Mouse (Mus musculus) spleen, adult 2 months (tissue): ENCODE measurements around the gene Ctcfl. TPM values are rescaled to one million over a fixed set of nuclear protein-coding genes. Genes with fewer than 3 reads are reported as not detected.

Experiments
- DNase-seq, 2 experiments: peaks; one replicate each; pipeline versions ENCODE4 v3.0.0 to v3.0.0-alpha.2; 2012 to 2021; ENCODE audit warnings: low spot score in 2 of 2, low read depth in 1 of 2
- H3K27ac ChIP-seq: fragments of 200-500 bp; 2 replicates; pipeline ENCODE4 v1.5.1; 2012; ENCODE audit warnings: low read length, inconsistent platforms; ENCODE audit not compliant: insufficient read depth
- H3K27me3 ChIP-seq: fragments of 200-500 bp; 2 replicates; pipeline ENCODE4 v1.6.1; 2012; ENCODE audit warnings: mild to moderate bottlenecking, moderate library complexity, low read length, inconsistent platforms; ENCODE audit not compliant: control insufficient read depth, insufficient read depth
- H3K36me3 ChIP-seq: fragments of 200-500 bp; 2 replicates; pipeline ENCODE4 v1.6.1; 2012; ENCODE audit warnings: mild to moderate bottlenecking, low read length, inconsistent platforms; ENCODE audit not compliant: control insufficient read depth, insufficient read depth
- H3K4me1 ChIP-seq: fragments of 200-500 bp; 2 replicates; pipeline ENCODE4 v1.6.1; 2011; ENCODE audit warnings: inconsistent platforms; ENCODE audit not compliant: control insufficient read depth, insufficient read depth, insufficient read length
- H3K4me3 ChIP-seq: fragments of 200-500 bp; 2 replicates; pipeline ENCODE4 v1.5.1; 2011; ENCODE audit warnings: mild to moderate bottlenecking, inconsistent platforms; ENCODE audit not compliant: insufficient read depth, insufficient read length; ENCODE audit errors: extremely low read depth
- CTCF ChIP-seq: fragments of 200-500 bp; IDR thresholded peaks from 2 replicates; pipeline ENCODE4 v1.5.1; 2011; ENCODE audit warnings: mild to moderate bottlenecking, inconsistent platforms; ENCODE audit not compliant: insufficient read depth, insufficient read length, insufficient replicate concordance; ENCODE audit errors: extremely low read depth
- POLR2A ChIP-seq: fragments of 200-500 bp; IDR thresholded peaks from 2 replicates; pipeline ENCODE4 v1.6.1; 2011; ENCODE audit warnings: low read depth, low read length, inconsistent platforms
- WGBS: fragments of 180-500 bp; shearing (Covaris S2); methylation state at CpG from one replicate; pipeline ENCODE4 v1.1.7; 2018; 5-methylcytosine and 5-hydroxymethylcytosine counted together
- polyA plus RNA-seq: library from polyadenylated mRNA; depleted of rRNA; stranded (reverse); fragments of >200 nt; gene quantifications from 2 replicates; pipeline ENCODE4 v1.2.3, GENCODE M21; 2012

Ctcfl gene
- polyA plus RNA-seq, 1 experiment, result not detected

DNA sequence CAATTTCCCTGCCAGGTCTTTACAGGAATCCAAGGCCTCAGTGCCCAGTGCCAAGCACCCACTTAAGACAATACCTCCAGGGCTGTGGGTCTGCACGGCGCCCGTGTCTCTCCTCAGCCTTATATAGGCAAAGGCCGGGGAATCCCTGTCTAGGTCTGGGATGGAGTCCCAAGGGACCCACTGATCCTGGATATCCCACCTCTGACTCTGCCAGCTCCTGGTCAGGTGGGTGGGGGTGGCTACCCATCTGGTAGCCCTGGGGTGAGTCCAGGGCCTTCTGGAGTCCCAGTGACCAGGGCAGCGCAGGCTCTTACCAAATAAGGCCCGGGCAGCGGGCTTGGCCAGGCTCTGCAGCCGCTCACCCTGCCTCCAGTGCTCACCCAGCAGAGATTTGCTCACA, 66.4 kb downstream of the Ctcfl start:
- WGBS, result 94% methylated on average over 8 of the region's 8 CpGs
- no peak overlapping the region for H3K4me3 ChIP-seq
- H3K27me3 ChIP-seq, result no peaks in the 10 kb centered on the region
- DNase-seq, result peak in 1 of 2 experiments; percentile 5
- no peak for TF ChIP-seq POLR2A
- TF ChIP-seq CTCF, result no peak
- no peak overlapping the region for H3K27ac ChIP-seq
- H3K36me3 ChIP-seq, result no peaks in the 10 kb centered on the region
- peaks cover 65% of the 10 kb centered on the region for H3K4me1 ChIP-seq

- WGBS, result 64% methylated on average over 8 of the region's 8 CpGs
- DNase-seq, result peak in 1 of 2 experiments; percentile 28
- no peak overlapping the region for H3K4me3 ChIP-seq
- 0 out of 2 replicates have a peak overlapping the region, but pooled peaks have one; percentile 11 for H3K27ac ChIP-seq
- H3K4me1 ChIP-seq, result peaks cover 70% of the 10 kb centered on the region
- no peaks in the 10 kb centered on the region for H3K27me3 ChIP-seq
- TF ChIP-seq CTCF (no peak), POLR2A (no peak)
- H3K36me3 ChIP-seq, result no peaks in the 10 kb centered on the region
Observed at GRCm38 (mm10) chr2:173050604-173051382, 68.5 kb downstream of the Ctcfl start.

DNA sequence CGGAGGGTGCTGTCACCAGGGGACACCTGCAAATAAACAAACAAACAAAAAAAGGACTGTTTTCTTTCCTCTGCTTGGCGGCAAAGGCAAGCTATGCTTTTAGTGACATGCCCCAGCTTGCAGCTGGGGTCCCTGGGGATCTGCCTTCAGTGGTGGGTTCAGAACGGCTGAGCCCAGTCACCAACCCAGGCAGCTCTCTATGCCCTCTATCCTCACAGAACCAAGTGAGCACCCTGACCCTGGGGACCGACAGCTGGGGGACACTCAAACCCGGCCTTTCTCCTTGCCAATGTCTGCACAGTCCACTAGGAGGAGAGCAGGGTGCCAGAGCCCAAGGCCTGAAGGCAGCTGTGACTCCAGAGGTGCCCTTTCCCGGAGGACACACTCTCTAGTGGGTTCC, 69.5 kb downstream of the Ctcfl start:
- peak overlapping the region; percentile 10; the same call in 1 of the 2 replicates for H3K27ac ChIP-seq

GRCm38 (mm10) chr2:173049231-173049630, 70.1 kb downstream of the Ctcfl start:
- peaks cover 75% of the 10 kb centered on the region for H3K4me1 ChIP-seq
- DNase-seq, result peak in 1 of 2 experiments; percentile 2
- no peak overlapping the region for H3K4me3 ChIP-seq
- H3K36me3 ChIP-seq, result no peaks in the 10 kb centered on the region
- TF ChIP-seq POLR2A, result no peak
- no peak for TF ChIP-seq CTCF
- 56% methylated on average over 3 of the region's 3 CpGs for WGBS
- peak overlapping the region; percentile 10; the same call in 1 of the 2 replicates for H3K27ac ChIP-seq
- no peaks in the 10 kb centered on the region for H3K27me3 ChIP-seq

More for the DNA sequence above, 69.5 kb downstream of the Ctcfl start:
- H3K4me1 ChIP-seq, result peaks cover 74% of the 10 kb centered on the region
- TF ChIP-seq CTCF (no peak), POLR2A (no peak)
- peak in 1 of 2 experiments; percentile 32 for DNase-seq
- no peaks in the 10 kb centered on the region for H3K36me3 ChIP-seq
- H3K27me3 ChIP-seq, result no peaks in the 10 kb centered on the region
- WGBS, result 36% methylated on average over 6 of the region's 6 CpGs
- no peak overlapping the region for H3K4me3 ChIP-seq

DNA sequence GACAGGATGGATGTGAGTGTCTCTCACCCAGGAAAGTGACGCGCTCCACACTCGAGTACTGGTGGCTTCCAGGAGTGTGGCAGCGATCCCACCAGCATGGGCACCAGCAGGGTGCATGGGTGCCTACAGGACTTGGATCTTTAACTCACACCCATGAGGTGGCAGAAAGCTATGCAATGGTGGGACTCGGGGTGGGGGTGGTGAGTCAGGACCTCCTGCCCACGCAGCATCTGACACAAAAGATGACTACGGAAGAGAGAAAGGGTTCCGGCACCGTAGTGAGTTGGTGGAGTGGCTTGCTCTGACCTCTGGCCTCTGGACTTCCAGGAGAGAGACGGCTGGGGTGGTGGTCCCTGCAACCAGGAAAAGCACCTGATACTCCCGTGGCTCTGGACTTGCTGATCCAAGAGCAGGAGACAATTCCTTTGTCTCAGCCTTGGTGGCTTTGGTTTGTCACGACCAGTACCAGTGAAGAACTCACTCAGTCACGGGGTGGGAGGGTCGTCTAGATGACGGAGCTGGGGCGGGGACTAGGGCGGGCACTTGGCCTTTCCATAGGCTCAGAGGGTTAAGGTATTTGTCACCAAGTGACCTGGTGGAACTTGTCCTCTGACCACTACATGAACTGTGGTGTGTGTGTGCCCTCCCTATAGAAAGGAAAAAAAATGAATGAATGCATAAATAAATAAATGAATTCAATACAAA, 71.1 kb downstream of the Ctcfl start:
- H3K27me3 ChIP-seq, result no peaks in the 10 kb centered on the region
- H3K4me3 ChIP-seq, result peak overlapping the region; percentile 11; the same call in 1 of the 2 replicates
- no peaks in the 10 kb centered on the region for H3K36me3 ChIP-seq
- no peak for TF ChIP-seq POLR2A
- TF ChIP-seq CTCF, result no peak
- peak overlapping the region; percentile 50 for H3K27ac ChIP-seq
- WGBS, result 62% methylated on average over 17 of the region's 17 CpGs
- DNase-seq, result peak in 1 of 2 experiments; percentile 3
- H3K4me1 ChIP-seq, result peaks cover 74% of the 10 kb centered on the region

- H3K27me3 ChIP-seq, result no peaks in the 10 kb centered on the region
- no peaks in the 10 kb centered on the region for H3K36me3 ChIP-seq
- H3K4me1 ChIP-seq, result peaks cover 70% of the 10 kb centered on the region
- TF ChIP-seq POLR2A (no peak), CTCF (no peak)
- 39% methylated on average over 5 of the region's 5 CpGs for WGBS
- no peak for DNase-seq
- no peak overlapping the region for H3K4me3 ChIP-seq
- H3K27ac ChIP-seq, result peak overlapping the region; percentile 50
Observed at GRCm38 (mm10) chr2:173047471-173047870, 71.9 kb downstream of the Ctcfl start.
